Mouse (Mus musculus): ENCODE measurements around the gene Maip1.

GRCm38 (mm10) chr1:57450241-57450640 is 44.1 kb downstream of the Maip1 start:
- no peak for TF ChIP-seq POLR2AphosphoS2 (IDR thresholded peaks at IDR 0.05; ENCODE audit: insufficient read length, low read depth)
- TF ChIP-seq TCF12 (IDR thresholded peaks at IDR 0.05; ENCODE audit: insufficient read depth, poor library complexity, severe bottlenecking) = no peak
- TF ChIP-seq POLR2A (IDR thresholded peaks at IDR 0.05; ENCODE audit: insufficient read length, low read depth) = no peak
